Mouse (Mus musculus) E14TG2a.4 (cell line): ENCODE measurements at regions not wholly inside any gene's neighbourhood (a gene's known extent, or its start where the extent isn't known, plus 50 kb on each side); places are given as distances from the start of the nearest gene placed in this dataset.

Experiments
- CTCF ChIP-seq: conservative IDR thresholded peaks from 2 replicates; pipeline ENCODE4 v1.5.1; 2014; ENCODE audit warnings: low read length
- NANOG ChIP-seq: IDR thresholded peaks from 2 replicates; pipeline ENCODE4 v1.6.1; 2014; ENCODE audit warnings: borderline replicate concordance, low read length, mixed read lengths

- TF ChIP-seq CTCF, result no peak
- TF ChIP-seq NANOG, result no peak
Observed at GRCm38 (mm10) chr11:52558782-52559181, 162.6 kb downstream of the 9530068E07Rik start.
